Mouse (Mus musculus) kidney, adult 2 months (tissue): ENCODE measurements around the gene Ehd4. TPM values are rescaled to one million over a fixed set of nuclear protein-coding genes. Genes with fewer than 3 reads are reported as not detected.

ENCODE experiments used
- DNase-seq: peaks from one replicate; pipeline ENCODE4 v3.0.0; 2021
- H3K27ac ChIP-seq: fragments of 200-500 bp; 2 replicates; pipeline ENCODE4 v1.5.1; 2012; ENCODE audit warnings: low read depth, low read length, control low read depth, inconsistent platforms; ENCODE audit not compliant: insufficient read depth
- H3K27me3 ChIP-seq: fragments of 200-500 bp; replicated peaks from 2 replicates; pipeline ENCODE4 v1.6.1; 2012; ENCODE audit warnings: mild to moderate bottlenecking, moderate library complexity, low read length, inconsistent platforms; ENCODE audit not compliant: control insufficient read depth, insufficient read depth
- H3K36me3 ChIP-seq: fragments of 200-500 bp; 2 replicates; pipeline ENCODE4 v1.6.1; 2012; ENCODE audit warnings: mild to moderate bottlenecking, moderate library complexity, low read length, inconsistent platforms; ENCODE audit not compliant: control insufficient read depth, insufficient read depth
- H3K4me1 ChIP-seq: fragments of 200-500 bp; 2 replicates; pipeline ENCODE4 v1.6.1; 2011; ENCODE audit warnings: low read length; ENCODE audit not compliant: control insufficient read depth, insufficient read depth
- H3K4me3 ChIP-seq: fragments of 200-500 bp; 2 replicates; pipeline ENCODE4 v1.5.1; 2011; ENCODE audit warnings: mild to moderate bottlenecking, low read depth, low read length, control low read depth; ENCODE audit not compliant: insufficient read depth
- CTCF ChIP-seq: fragments of 200-500 bp; conservative IDR thresholded peaks from 2 replicates; pipeline ENCODE4 v1.5.1; 2011; ENCODE audit warnings: low read depth, mild to moderate bottlenecking, control low read depth, low read length, moderate library complexity, mixed read lengths; ENCODE audit not compliant: insufficient read depth, insufficient read length
- POLR2A ChIP-seq: fragments of 200-500 bp; IDR thresholded peaks from one replicate; pipeline ENCODE4 v1.6.1; 2011; ENCODE audit warnings: low read depth, low read length, control low read depth
- WGBS: fragments of 180-500 bp; shearing (Covaris S2); methylation state at CpG from one replicate; pipeline ENCODE4 v1.1.7; 2018; 5-methylcytosine and 5-hydroxymethylcytosine counted together
- polyA plus RNA-seq: library from polyadenylated mRNA; depleted of rRNA; stranded (reverse); fragments of >200 nt; gene quantifications from 2 replicates; pipeline ENCODE4 v1.2.3, GENCODE M21; 2012

Gene Ehd4
- polyA plus RNA-seq, 1 experiment, result 38.2 TPM

- TF ChIP-seq CTCF (no peak), POLR2A (no peak)
- Histone ChIP-seq H3K4me3 (no peak overlapping the region), H3K27ac (peak overlapping the region; percentile 94), H3K27me3 (no peaks in the 10 kb centered on the region), H3K4me1 (peaks cover 22% of the 10 kb centered on the region), H3K36me3 (no peaks in the 10 kb centered on the region)
- 60% methylated on average over 8 of the region's 8 CpGs for WGBS
- no peak for DNase-seq
Observed at GRCm38 (mm10) chr2:120129252-120129908, 25.0 kb downstream of the Ehd4 start.

- H3K36me3 ChIP-seq, result no peaks in the 10 kb centered on the region
- DNase-seq, result peak; percentile 83
- H3K27me3 ChIP-seq, result no peaks in the 10 kb centered on the region
- WGBS, result 63% methylated on average over 1 of the region's 1 CpGs
- no peak for TF ChIP-seq CTCF
- peak overlapping the region; percentile 94 for H3K27ac ChIP-seq
- H3K4me1 ChIP-seq, result peaks cover 19% of the 10 kb centered on the region; the same call in 1 of the 2 replicates
- H3K4me3 ChIP-seq, result no peak overlapping the region
Observed at GRCm38 (mm10) chr2:120128611-120129051, 25.8 kb downstream of the Ehd4 start.

GRCm38 (mm10) chr2:120128011-120128410 lies 26.4 kb downstream of the Ehd4 start:
- H3K4me3 ChIP-seq, result no peak overlapping the region
- H3K27ac ChIP-seq, result peak overlapping the region; percentile 92
- no peak for DNase-seq
- H3K36me3 ChIP-seq, result no peaks in the 10 kb centered on the region
- H3K27me3 ChIP-seq, result no peaks in the 10 kb centered on the region
- H3K4me1 ChIP-seq, result peaks cover 19% of the 10 kb centered on the region; the same call in 1 of the 2 replicates
- TF ChIP-seq CTCF, result no peak
- no peak for TF ChIP-seq POLR2A

- H3K4me3 ChIP-seq, result no peak overlapping the region
- TF ChIP-seq POLR2A, result no peak
- no peak for TF ChIP-seq CTCF
- peak overlapping the region; percentile 15; the same call in 1 of the 2 replicates for H3K27ac ChIP-seq
- 78% methylated on average over 1 of the region's 1 CpGs for WGBS
- no peak for DNase-seq
- H3K27me3 ChIP-seq, result no peaks in the 10 kb centered on the region
- no peaks in the 10 kb centered on the region for H3K36me3 ChIP-seq
- H3K4me1 ChIP-seq, result peaks cover 19% of the 10 kb centered on the region; the same call in 1 of the 2 replicates
Observed at GRCm38 (mm10) chr2:120126901-120127300, 27.5 kb downstream of the Ehd4 start.

- no peak for TF ChIP-seq CTCF
- no peak for DNase-seq
- Histone ChIP-seq H3K36me3 (no peaks in the 10 kb centered on the region), H3K4me1 (peaks cover 19% of the 10 kb centered on the region; the same call in 1 of the 2 replicates), H3K27me3 (no peaks in the 10 kb centered on the region), H3K27ac (peak overlapping the region; percentile 15; the same call in 1 of the 2 replicates), H3K4me3 (no peak overlapping the region)
- 41% methylated on average over 4 of the region's 4 CpGs for WGBS
Observed at GRCm38 (mm10) chr2:120126408-120126807, 28.0 kb downstream of the Ehd4 start.

GRCm38 (mm10) chr2:120125461-120125860 lies 28.9 kb downstream of the Ehd4 start:
- H3K36me3 ChIP-seq, result no peaks in the 10 kb centered on the region
- H3K27ac ChIP-seq, result no peak overlapping the region
- WGBS, result 96% methylated on average over 1 of the region's 1 CpGs
- no peaks in the 10 kb centered on the region for H3K27me3 ChIP-seq
- peaks cover 19% of the 10 kb centered on the region; the same call in 1 of the 2 replicates for H3K4me1 ChIP-seq
- H3K4me3 ChIP-seq, result no peak overlapping the region
- no peak for DNase-seq
- TF ChIP-seq POLR2A (no peak), CTCF (no peak)

- WGBS, result 70% methylated on average over 2 of the region's 2 CpGs
- H3K27ac ChIP-seq, result peak overlapping the region; percentile 40
- H3K27me3 ChIP-seq, result no peaks in the 10 kb centered on the region
- no peaks in the 10 kb centered on the region for H3K36me3 ChIP-seq
- DNase-seq, result no peak
- H3K4me3 ChIP-seq, result no peak overlapping the region
- TF ChIP-seq CTCF (no peak), POLR2A (no peak)
- H3K4me1 ChIP-seq, result peaks cover 15% of the 10 kb centered on the region; the same call in 1 of the 2 replicates
Observed at GRCm38 (mm10) chr2:120124946-120125345, 29.5 kb downstream of the Ehd4 start.
